Mouse (Mus musculus) gonadal fat pad, adult 2 months (tissue): ENCODE measurements around the gene Lce1h. TPM values are rescaled to one million over a fixed set of nuclear protein-coding genes. Genes with fewer than 3 reads are reported as not detected.

Source experiments
- DNase-seq: peaks from one replicate; pipeline ENCODE4 v3.0.0-alpha.2; 2012; ENCODE audit warnings: low read depth
- polyA plus RNA-seq: library from polyadenylated mRNA; depleted of rRNA; stranded (reverse); fragments of >200 nt; gene quantifications from 2 replicates; pipeline ENCODE4 v1.2.3, GENCODE M21; 2012; rRNA removed

The Lce1h gene
- polyA plus RNA-seq = not detected in 2 replicates

DNA sequence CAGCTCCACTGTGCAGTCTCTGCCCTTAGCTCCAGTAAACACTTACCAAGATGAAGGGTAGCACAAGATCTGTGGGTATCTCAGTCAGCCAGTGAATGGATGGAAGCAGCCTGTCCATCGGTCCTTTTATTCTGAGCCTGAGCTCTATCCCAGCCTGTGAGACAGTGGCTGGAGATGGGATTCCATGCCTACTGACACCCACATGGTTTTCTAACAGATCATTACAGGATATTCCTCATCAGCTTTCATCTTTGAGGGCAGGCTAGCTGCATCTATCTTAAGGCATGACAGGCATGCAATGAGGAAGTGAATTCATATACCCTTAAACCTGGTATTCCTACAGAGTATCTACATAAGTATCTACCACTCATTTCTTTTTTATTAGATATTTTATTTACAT, at the start of gene Lce1h:
TSS of gene Lce1h (minus strand) at position 101 of the 400 bp plus-strand sequence.
- no peak for DNase-seq

DNA sequence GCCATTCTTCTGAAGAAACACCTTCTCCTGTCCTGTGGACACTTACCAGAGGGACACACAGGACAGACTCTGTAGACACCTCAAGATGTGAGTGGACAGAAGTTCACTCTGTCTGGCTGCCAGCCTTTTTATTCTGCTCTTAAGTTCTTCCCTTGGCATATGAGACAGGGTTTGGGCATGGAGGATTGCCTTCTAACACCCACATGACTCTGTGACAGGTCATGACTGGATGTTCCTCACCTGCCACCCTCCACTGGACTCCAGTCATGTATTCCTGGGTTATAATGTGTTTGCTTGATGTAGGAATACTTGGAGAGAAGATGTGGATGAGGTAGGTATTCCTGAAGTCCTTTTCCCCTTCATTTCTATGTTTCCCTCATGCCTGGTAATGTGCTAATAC, 42.9 kb upstream of the Lce1h start, which contains the start of gene Lce1k:
TSS of gene Lce1k (minus strand) at position 101 of the 400 bp plus-strand sequence.
- no peak for DNase-seq

DNA sequence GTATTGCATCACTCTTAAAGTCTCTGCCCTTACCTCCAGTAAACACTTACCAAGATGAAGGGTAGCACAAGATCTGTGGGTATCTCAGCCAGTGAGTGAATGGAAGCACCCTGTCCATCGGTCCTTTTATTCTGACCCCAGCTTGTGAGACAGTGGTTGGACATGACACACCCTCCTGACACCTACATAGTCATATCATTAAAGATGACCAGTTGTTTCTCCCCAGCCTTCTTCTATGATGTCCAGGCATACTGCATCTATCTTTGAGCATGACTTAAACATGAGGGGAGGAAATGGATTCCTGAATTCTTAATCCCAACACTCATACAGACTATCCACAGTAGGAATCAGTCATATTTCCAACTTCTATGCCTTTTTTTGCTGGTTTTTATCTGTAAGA, 25.5 kb upstream of the Lce1h start, which contains the start of gene Lce1j:
TSS of gene Lce1j (minus strand) at position 101 of the 400 bp plus-strand sequence.
- no peak for DNase-seq

GRCm38 (mm10) chr3:92778799-92779198, 13.9 kb upstream of the Lce1h start, which contains the start of gene Lce1i:
TSS of gene Lce1i (minus strand) at chr3:92778899.
- DNase-seq = no peak

DNA sequence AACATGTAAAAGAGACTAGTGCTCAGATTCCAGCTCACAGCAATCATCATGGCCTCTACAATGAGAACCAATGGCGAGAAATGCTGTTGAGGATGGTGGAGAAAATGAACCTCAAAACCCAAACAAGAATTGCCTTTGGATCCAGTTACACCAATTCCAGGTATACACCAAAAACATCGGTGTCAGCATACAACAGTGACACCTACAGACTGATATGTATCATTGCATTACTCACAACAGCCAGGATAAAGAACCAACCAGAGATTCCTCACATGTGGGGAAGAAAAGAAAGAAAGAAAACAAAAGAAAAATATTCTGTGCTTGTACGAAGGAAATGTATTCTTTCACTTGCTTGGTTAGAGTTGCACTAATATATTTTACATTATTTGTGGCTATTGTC, 6.7 kb upstream of the Lce1h start:
- no peak for DNase-seq

- DNase-seq = no peak
Measured at GRCm38 (mm10) chr3:92753197-92753596, 11.7 kb downstream of the Lce1h start.

DNA sequence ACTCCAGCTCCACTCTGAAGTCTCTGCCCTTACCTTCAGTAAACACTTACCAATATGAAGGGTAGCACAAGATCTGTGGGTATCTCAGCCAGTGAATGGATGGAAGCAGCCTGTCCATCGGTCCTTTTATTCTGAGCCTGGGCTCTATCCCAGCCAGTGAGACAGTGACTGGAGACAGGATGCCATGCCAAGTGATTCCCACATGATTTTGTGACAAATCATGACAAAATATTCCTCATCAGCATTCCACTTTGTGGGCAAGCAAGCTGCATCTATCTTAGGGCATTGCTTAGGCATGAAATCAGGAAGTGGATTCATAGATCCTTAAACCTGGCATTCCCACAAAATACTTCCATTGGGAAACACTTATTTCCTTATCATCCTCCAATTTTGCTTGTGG, 12.6 kb downstream of the Lce1h start, which contains the start of gene Lce1g:
TSS of gene Lce1g (minus strand) at position 101 of the 400 bp plus-strand sequence.
- no peak for DNase-seq

GRCm38 (mm10) chr3:92738996-92739395, 25.9 kb downstream of the Lce1h start, which contains the start of gene Gm38119:
TSS of gene Gm38119 (minus strand) at chr3:92739096.
- DNase-seq = no peak

DNA sequence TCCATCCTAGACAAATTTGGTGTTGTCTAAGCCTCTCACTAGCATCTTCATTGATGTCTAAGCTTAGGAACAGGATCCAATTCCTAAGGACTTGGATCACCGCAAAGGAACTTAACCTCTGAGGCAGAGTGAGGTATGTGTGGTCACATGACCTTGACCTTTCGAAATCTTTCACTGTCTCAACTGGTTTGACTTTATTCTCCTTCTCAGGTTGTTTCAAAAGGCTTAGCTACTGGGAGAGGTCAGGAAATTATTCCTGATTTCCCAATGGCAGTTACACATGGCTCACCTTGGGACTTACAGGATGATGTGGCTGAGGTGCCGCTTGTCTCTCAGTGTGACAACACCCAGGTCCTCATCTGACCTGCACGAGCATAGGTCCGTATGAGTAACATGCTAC, 42.2 kb downstream of the Lce1h start:
- DNase-seq = peak; percentile 55

DNA sequence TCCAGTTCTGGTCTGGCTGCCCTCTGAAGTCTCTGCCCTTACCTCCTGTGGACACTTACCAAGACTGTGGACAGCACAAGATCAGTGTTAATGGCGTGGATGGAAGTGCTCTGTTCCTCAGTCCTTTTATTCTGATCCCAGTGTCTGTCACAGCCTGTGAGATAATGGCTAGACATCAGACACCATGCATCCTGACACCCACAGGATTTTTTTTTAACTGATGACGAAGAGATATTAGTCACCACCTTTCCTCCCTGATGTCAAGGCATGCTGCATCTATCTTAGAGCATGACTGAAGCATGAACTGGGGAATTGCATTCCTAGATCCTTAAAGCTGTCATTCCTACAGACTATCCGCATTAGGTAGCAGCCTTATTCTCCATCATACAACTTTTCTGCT, 44.6 kb downstream of the Lce1h start, which contains the start of gene Lce1f:
TSS of gene Lce1f (minus strand) at position 101 of the 400 bp plus-strand sequence.
- DNase-seq = no peak

- DNase-seq = no peak
Measured at GRCm38 (mm10) chr3:92715122-92715521, 49.7 kb downstream of the Lce1h start.

Other genes starting within 250 kb of the Lce1h start
- not detected in 2 replicates for gene 2310046K23Rik, start 230.6 kb downstream of the Lce1h start, polyA plus RNA-seq
- gene Ivl, start 191.3 kb downstream of the Lce1h start, polyA plus RNA-seq = not detected in 2 replicates
- gene Smcp, start 176.1 kb downstream of the Lce1h start, polyA plus RNA-seq = 27.9 and 30.2 TPM in 2 replicates
- not detected in 2 replicates for gene 2210017I01Rik, start 157.6 kb downstream of the Lce1h start, polyA plus RNA-seq
- gene Lce6a, start 143.4 kb downstream of the Lce1h start, polyA plus RNA-seq = 0.45 TPM in 1 of 2 replicates, not detected in the other
- not detected in 2 replicates for gene Lce1a1, start 116.8 kb downstream of the Lce1h start, polyA plus RNA-seq
- not detected in 2 replicates for gene Lce1b, start 108.1 kb downstream of the Lce1h start, polyA plus RNA-seq
- not detected in 2 replicates for gene Lce1a2, start 94.8 kb downstream of the Lce1h start, polyA plus RNA-seq
- not detected in 2 replicates for gene Lce1c, start 85.8 kb downstream of the Lce1h start, polyA plus RNA-seq
- gene Lce1d, start 77.9 kb downstream of the Lce1h start, polyA plus RNA-seq = not detected in 2 replicates
- not detected in 2 replicates for gene Lce1e, start 56.0 kb downstream of the Lce1h start, polyA plus RNA-seq
- not detected in 2 replicates for gene Lce1f, start 44.7 kb downstream of the Lce1h start, polyA plus RNA-seq
- not detected in 2 replicates for gene Gm38119, start 26.0 kb downstream of the Lce1h start, polyA plus RNA-seq
- not detected in 2 replicates for gene Lce1g, start 12.7 kb downstream of the Lce1h start, polyA plus RNA-seq
- not detected in 2 replicates for gene Lce1i, start 13.8 kb upstream of the Lce1h start, polyA plus RNA-seq
- gene Lce1j, start 25.4 kb upstream of the Lce1h start, polyA plus RNA-seq = not detected in 2 replicates
- not detected in 2 replicates for gene Lce1k, start 42.8 kb upstream of the Lce1h start, polyA plus RNA-seq
- gene Kprp, start 62.2 kb upstream of the Lce1h start, polyA plus RNA-seq = not detected in 2 replicates
- not detected in 2 replicates for gene Lce1l, start 86.2 kb upstream of the Lce1h start, polyA plus RNA-seq
- not detected in 2 replicates for gene 2310050C09Rik, start 105.2 kb upstream of the Lce1h start, polyA plus RNA-seq
- gene Lce3a, start 161.2 kb upstream of the Lce1h start, polyA plus RNA-seq = not detected in 2 replicates
- gene Lce3b, start 167.9 kb upstream of the Lce1h start, polyA plus RNA-seq = not detected in 2 replicates
- not detected in 2 replicates for gene Lce3c, start 179.4 kb upstream of the Lce1h start, polyA plus RNA-seq
- gene Lce3d, start 192.3 kb upstream of the Lce1h start, polyA plus RNA-seq = not detected in 2 replicates
- gene Lce3e, start 202.0 kb upstream of the Lce1h start, polyA plus RNA-seq = not detected in 2 replicates
- gene Lce3f, start 227.2 kb upstream of the Lce1h start, polyA plus RNA-seq = not detected in 2 replicates